Mouse (Mus musculus) midbrain, embryonic 15.5 days (tissue): ENCODE measurements around the gene Sfn. TPM values are rescaled to one million over a fixed set of nuclear protein-coding genes. Genes with fewer than 3 reads are reported as not detected.
A peak's percentile ranks its signal among the peaks of the same experiment; 100 is the strongest.

Experiments used
- ATAC-seq: fragments of 200-750 bp; cut with Nextera tagmentation; replicated peaks from 2 replicates; pipeline ENCODE4 v1.8.0; 2017; ENCODE audit warnings: moderate TSS enrichment
- H3K27ac ChIP-seq: fragments of 300-500 bp; sonication (generic); 2 replicates; pipeline ENCODE4 v1.5.1; 2015; ENCODE audit warnings: mild to moderate bottlenecking, inconsistent platforms
- H3K27me3 ChIP-seq: fragments of 300-500 bp; sonication (generic); replicated peaks from 2 replicates; pipeline ENCODE4 v1.6.1; 2015; ENCODE audit warnings: inconsistent platforms
- H3K36me3 ChIP-seq: fragments of 300-500 bp; sonication (generic); replicated peaks from 2 replicates; pipeline ENCODE4 v1.6.1; 2015; ENCODE audit warnings: inconsistent platforms
- H3K4me1 ChIP-seq: fragments of 300-500 bp; sonication (generic); 2 replicates; pipeline ENCODE4 v1.6.1; 2015; ENCODE audit warnings: inconsistent platforms
- H3K4me2 ChIP-seq: fragments of 300-500 bp; sonication (generic); 2 replicates; pipeline ENCODE4 v1.6.1; 2015; ENCODE audit warnings: inconsistent platforms, mild to moderate bottlenecking, moderate library complexity
- H3K4me3 ChIP-seq: fragments of 300-500 bp; sonication (generic); 2 replicates; pipeline ENCODE4 v1.5.1; 2015; ENCODE audit warnings: mild to moderate bottlenecking, inconsistent platforms
- H3K9ac ChIP-seq: fragments of 300-500 bp; sonication (generic); 2 replicates; pipeline ENCODE4 v1.6.1; 2015; ENCODE audit warnings: mild to moderate bottlenecking, inconsistent platforms
- H3K9me3 ChIP-seq: fragments of 300-500 bp; sonication (generic); 2 replicates; pipeline ENCODE4 v1.6.1; 2016; ENCODE audit warnings: inconsistent platforms
- WGBS: fragments of 180-500 bp; shearing (Covaris S2); methylation state at CpG from one replicate; pipeline ENCODE4 v1.1.7; 2015; ENCODE audit warnings: mixed read lengths; 5-methylcytosine and 5-hydroxymethylcytosine counted together
- polyA plus RNA-seq: library from polyadenylated mRNA; unstranded; fragments of >200 nt; fragmentation: Nextera tagmentation; extraction: Ambion mirVana; gene quantifications from 2 replicates; pipeline ENCODE4 v1.2.1, GENCODE M21; 2015

The Sfn gene
- polyA plus RNA-seq, 1 experiment from 2014 or later, result 3.4 TPM

- Histone ChIP-seq H3K36me3 (peaks cover 16% of the 10 kb centered on the region), H3K27ac (no peak overlapping the region), H3K4me2 (no peak overlapping the region), H3K4me1 (no peaks in the 10 kb centered on the region), H3K27me3 (no peaks in the 10 kb centered on the region), H3K9ac (no peak overlapping the region), H3K9me3 (no peaks in the 10 kb centered on the region), H3K4me3 (no peak overlapping the region)
- WGBS, result 86% methylated on average over 10 of the region's 10 CpGs
- ATAC-seq, result no peak
Measured at GRCm38 (mm10) chr4:133615416-133615815, 13.4 kb upstream of the Sfn start.

- Histone ChIP-seq H3K27me3 (no peaks in the 10 kb centered on the region), H3K4me2 (no peak overlapping the region), H3K36me3 (peaks cover 16% of the 10 kb centered on the region), H3K27ac (no peak overlapping the region), H3K9me3 (no peaks in the 10 kb centered on the region), H3K4me3 (no peak overlapping the region), H3K4me1 (no peaks in the 10 kb centered on the region), H3K9ac (no peak overlapping the region)
- ATAC-seq, result no peak
- 87% methylated on average over 8 of the region's 8 CpGs for WGBS
Measured at GRCm38 (mm10) chr4:133614274-133614761, 12.3 kb upstream of the Sfn start.

GRCm38 (mm10) chr4:133613867-133614266 is 11.9 kb upstream of the Sfn start:
- 91% methylated on average over 4 of the region's 4 CpGs for WGBS
- H3K27ac ChIP-seq, result no peak overlapping the region
- H3K9ac ChIP-seq, result no peak overlapping the region
- H3K36me3 ChIP-seq, result peaks cover 16% of the 10 kb centered on the region
- no peaks in the 10 kb centered on the region for H3K27me3 ChIP-seq
- no peaks in the 10 kb centered on the region for H3K4me1 ChIP-seq
- no peak for ATAC-seq
- no peak overlapping the region for H3K4me3 ChIP-seq
- no peaks in the 10 kb centered on the region for H3K9me3 ChIP-seq
- no peak overlapping the region for H3K4me2 ChIP-seq

GRCm38 (mm10) chr4:133613026-133613425 is 11.1 kb upstream of the Sfn start:
- ATAC-seq, result no peak
- WGBS, result 93% methylated on average over 8 of the region's 8 CpGs
- Histone ChIP-seq H3K27me3 (no peaks in the 10 kb centered on the region), H3K27ac (no peak overlapping the region), H3K9ac (no peak overlapping the region), H3K9me3 (no peaks in the 10 kb centered on the region), H3K4me2 (no peak overlapping the region), H3K4me1 (no peaks in the 10 kb centered on the region), H3K4me3 (no peak overlapping the region), H3K36me3 (peaks cover 19% of the 10 kb centered on the region)

GRCm38 (mm10) chr4:133612416-133612815 is 10.4 kb upstream of the Sfn start:
- no peak overlapping the region for H3K9ac ChIP-seq
- no peak for ATAC-seq
- WGBS, result 96% methylated on average over 7 of the region's 7 CpGs
- H3K27me3 ChIP-seq, result no peaks in the 10 kb centered on the region
- no peaks in the 10 kb centered on the region for H3K4me1 ChIP-seq
- no peak overlapping the region for H3K27ac ChIP-seq
- H3K36me3 ChIP-seq, result peaks cover 19% of the 10 kb centered on the region
- H3K4me3 ChIP-seq, result no peak overlapping the region
- H3K9me3 ChIP-seq, result no peaks in the 10 kb centered on the region
- no peak overlapping the region for H3K4me2 ChIP-seq

GRCm38 (mm10) chr4:133611815-133612214 is 9.8 kb upstream of the Sfn start:
- Histone ChIP-seq H3K4me1 (no peaks in the 10 kb centered on the region), H3K27me3 (no peaks in the 10 kb centered on the region), H3K4me3 (no peak overlapping the region), H3K27ac (no peak overlapping the region), H3K36me3 (peaks cover 19% of the 10 kb centered on the region), H3K4me2 (no peak overlapping the region), H3K9me3 (no peaks in the 10 kb centered on the region), H3K9ac (no peak overlapping the region)
- ATAC-seq, result no peak
- WGBS, result 97% methylated on average over 5 of the region's 5 CpGs

- Histone ChIP-seq H3K9me3 (no peaks in the 10 kb centered on the region), H3K27me3 (no peaks in the 10 kb centered on the region), H3K36me3 (peaks cover 19% of the 10 kb centered on the region), H3K9ac (no peak overlapping the region), H3K4me2 (no peak overlapping the region), H3K27ac (no peak overlapping the region), H3K4me1 (no peaks in the 10 kb centered on the region), H3K4me3 (no peak overlapping the region)
- 23% methylated on average over 6 of the region's 6 CpGs for WGBS
- ATAC-seq, result no peak
Measured at GRCm38 (mm10) chr4:133609719-133610118, 7.8 kb upstream of the Sfn start.

GRCm38 (mm10) chr4:133607284-133607683 is 5.3 kb upstream of the Sfn start:
- peaks cover 16% of the 10 kb centered on the region for H3K36me3 ChIP-seq
- H3K4me2 ChIP-seq, result no peak overlapping the region
- H3K9me3 ChIP-seq, result no peaks in the 10 kb centered on the region
- H3K27ac ChIP-seq, result no peak overlapping the region
- H3K4me3 ChIP-seq, result no peak overlapping the region
- ATAC-seq, result no peak
- peaks cover 9% of the 10 kb centered on the region for H3K27me3 ChIP-seq
- no peak overlapping the region for H3K9ac ChIP-seq
- H3K4me1 ChIP-seq, result no peaks in the 10 kb centered on the region
- WGBS, result 86% methylated on average over 10 of the region's 10 CpGs

GRCm38 (mm10) chr4:133605330-133605729 is 3.4 kb upstream of the Sfn start:
- Histone ChIP-seq H3K9me3 (no peaks in the 10 kb centered on the region), H3K36me3 (peaks cover 10% of the 10 kb centered on the region; the same call in 1 of the 2 replicates), H3K27ac (no peak overlapping the region), H3K4me3 (no peak overlapping the region), H3K4me2 (no peak overlapping the region), H3K4me1 (no peaks in the 10 kb centered on the region), H3K27me3 (peaks cover 21% of the 10 kb centered on the region), H3K9ac (no peak overlapping the region)
- ATAC-seq, result no peak
- 66% methylated on average over 9 of the region's 9 CpGs for WGBS

- Histone ChIP-seq H3K9me3 (no peaks in the 10 kb centered on the region), H3K4me3 (no peak overlapping the region), H3K36me3 (peaks cover 10% of the 10 kb centered on the region; the same call in 1 of the 2 replicates), H3K4me1 (peaks cover 4% of the 10 kb centered on the region), H3K27me3 (peaks cover 26% of the 10 kb centered on the region), H3K9ac (no peak overlapping the region), H3K4me2 (no peak overlapping the region), H3K27ac (no peak overlapping the region)
- WGBS, result 64% methylated on average over 6 of the region's 6 CpGs
- no peak for ATAC-seq
Measured at GRCm38 (mm10) chr4:133604856-133605255, 2.9 kb upstream of the Sfn start.

- Histone ChIP-seq H3K4me1 (peaks cover 11% of the 10 kb centered on the region), H3K36me3 (peaks cover 10% of the 10 kb centered on the region; the same call in 1 of the 2 replicates), H3K9ac (no peak overlapping the region), H3K4me3 (no peak overlapping the region), H3K4me2 (no peak overlapping the region), H3K9me3 (no peaks in the 10 kb centered on the region), H3K27me3 (peaks cover 32% of the 10 kb centered on the region), H3K27ac (no peak overlapping the region)
- WGBS, result 91% methylated on average over 7 of the region's 7 CpGs
- ATAC-seq, result no peak
Measured at GRCm38 (mm10) chr4:133604175-133604574, 2.2 kb upstream of the Sfn start.

GRCm38 (mm10) chr4:133603056-133603455 is 1.1 kb upstream of the Sfn start:
- WGBS, result 92% methylated on average over 5 of the region's 5 CpGs
- no peaks in the 10 kb centered on the region for H3K9me3 ChIP-seq
- no peak overlapping the region for H3K4me3 ChIP-seq
- peaks cover 12% of the 10 kb centered on the region for H3K4me1 ChIP-seq
- H3K36me3 ChIP-seq, result peaks cover 7% of the 10 kb centered on the region; the same call in 1 of the 2 replicates
- H3K9ac ChIP-seq, result no peak overlapping the region
- H3K27me3 ChIP-seq, result peaks cover 44% of the 10 kb centered on the region
- H3K4me2 ChIP-seq, result no peak overlapping the region
- no peak for ATAC-seq
- no peak overlapping the region for H3K27ac ChIP-seq

- Histone ChIP-seq H3K9ac (no peak overlapping the region; the same call in 1 of the 2 replicates), H3K4me1 (peaks cover 12% of the 10 kb centered on the region), H3K36me3 (peaks cover 7% of the 10 kb centered on the region; the same call in 1 of the 2 replicates), H3K9me3 (no peaks in the 10 kb centered on the region), H3K27me3 (peaks cover 48% of the 10 kb centered on the region), H3K4me3 (peak overlapping the region; percentile 40; the same call in 1 of the 2 replicates), H3K4me2 (peak overlapping the region; percentile 69), H3K27ac (no peak overlapping the region)
- WGBS, result 19% methylated on average over 9 of the region's 9 CpGs
- ATAC-seq, result no peak
Measured at GRCm38 (mm10) chr4:133600306-133600705, 1.7 kb downstream of the Sfn start.
